Mouse (Mus musculus): ENCODE data around the gene Duoxa1.

- no peak for TF ChIP-seq CTCF (IDR thresholded peaks at IDR 0.05; ENCODE audit: extremely low read depth, insufficient read length, insufficient replicate concordance, low read depth, low read length)
- TF ChIP-seq POLR2A (IDR thresholded peaks at IDR 0.05; ENCODE audit: low read depth, low read length) = no peak
These were observed 15.4 kb downstream of the Duoxa1 start, which contains the start of gene Duox2 for GRCm38 (mm10) chr2:122298096-122298499.
